Mouse (Mus musculus): ENCODE results near the gene Wdr25. TPM values are rescaled to one million over a fixed set of nuclear protein-coding genes. Genes with fewer than 3 reads are reported as not detected.

Gene Wdr25
- polyA plus RNA-seq, 1 experiment: 1.9 TPM

DNA sequence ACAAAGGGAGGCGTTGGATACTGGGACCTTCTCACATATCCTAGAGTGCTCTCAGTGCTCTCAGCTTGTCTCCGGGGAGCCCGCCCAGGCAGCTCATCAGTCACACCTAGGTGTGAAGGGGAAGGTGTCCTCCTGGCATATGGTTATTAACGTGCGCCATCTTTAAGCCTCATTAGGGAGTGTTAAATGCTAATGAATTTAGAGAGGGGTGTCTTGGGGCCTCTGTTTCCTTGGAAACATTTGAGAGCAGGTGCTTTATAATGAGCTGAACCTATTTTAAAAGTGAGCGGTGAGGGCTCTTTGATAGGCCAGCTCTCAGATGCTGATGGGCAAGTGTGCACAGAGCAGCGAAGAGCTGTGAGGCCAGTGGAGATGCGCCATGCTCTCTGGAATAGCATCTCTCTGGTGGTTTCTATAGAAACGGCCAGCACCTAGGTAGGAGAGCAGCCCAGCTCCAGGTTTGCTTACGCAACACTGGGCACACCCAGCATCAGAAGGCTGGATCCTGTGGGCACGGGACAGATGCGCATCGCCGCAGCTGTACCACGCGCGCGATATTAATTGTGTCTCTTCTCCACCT lies 116.7 kb downstream of the Wdr25 start:
- Histone ChIP-seq H3K27ac (replicated peaks; ENCODE audit: low read depth, low read length) (no peak overlapping the region), H3K4me1 (ENCODE audit: control insufficient read depth, insufficient read depth, insufficient read length, low read length) (no peaks in the 10 kb centered on the region), H3K4me3 (ENCODE audit: insufficient read depth, low read depth, low read length) (no peak overlapping the region)

- Histone ChIP-seq H3K27ac (replicated peaks; ENCODE audit: low read depth, low read length) (no peak overlapping the region), H3K4me1 (ENCODE audit: control insufficient read depth, insufficient read depth, insufficient read length, low read length) (no peaks in the 10 kb centered on the region), H3K4me3 (ENCODE audit: insufficient read depth, low read depth, low read length) (no peak overlapping the region)
Measured at GRCm38 (mm10) chr12:109022181-109022691, 128.8 kb downstream of the Wdr25 start.

DNA sequence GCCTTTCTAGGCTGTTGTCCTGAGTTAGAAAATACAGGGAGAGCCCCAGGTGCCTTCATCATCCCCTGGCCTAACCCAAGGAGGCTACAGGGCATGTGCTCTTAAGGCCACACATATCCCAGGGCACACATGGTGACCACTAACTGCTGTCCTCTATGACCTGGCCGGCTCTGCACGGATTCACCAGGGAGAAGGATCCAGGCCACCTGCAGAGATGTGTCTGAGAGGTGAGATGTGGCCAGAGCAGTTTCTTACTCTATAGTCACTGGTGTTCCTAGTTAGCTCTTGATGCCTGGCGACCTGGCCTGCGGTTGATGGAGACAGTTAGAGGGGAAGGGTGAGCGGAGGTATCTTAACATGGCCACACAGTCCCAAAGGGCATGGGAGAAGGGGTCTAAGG lies 129.5 kb downstream of the Wdr25 start:
- Histone ChIP-seq H3K27ac (replicated peaks; ENCODE audit: low read depth, low read length) (no peak overlapping the region), H3K4me3 (ENCODE audit: insufficient read depth, low read depth, low read length) (no peak overlapping the region), H3K4me1 (ENCODE audit: control insufficient read depth, insufficient read depth, insufficient read length, low read length) (no peaks in the 10 kb centered on the region)

DNA sequence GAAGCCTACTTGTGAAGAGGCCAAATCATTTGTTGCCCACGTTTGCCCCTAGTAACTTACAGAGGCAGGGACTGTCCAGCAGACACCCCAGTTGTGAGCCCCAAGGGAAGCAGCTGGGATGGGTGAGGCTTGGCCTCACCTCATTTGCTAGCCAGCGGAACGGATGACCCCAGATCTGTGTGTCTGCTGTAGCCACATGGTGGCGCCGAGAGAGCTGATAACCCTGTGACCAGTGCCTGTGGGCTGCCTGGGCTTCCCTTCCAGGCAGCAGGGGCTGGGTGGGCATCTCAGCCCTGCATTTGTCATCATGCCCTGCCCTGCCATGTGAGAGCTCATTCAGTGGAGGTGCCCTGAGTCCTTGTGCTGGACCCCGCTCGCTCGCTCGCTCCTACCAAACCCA lies 130.3 kb downstream of the Wdr25 start:
- Histone ChIP-seq H3K4me3 (ENCODE audit: insufficient read depth, low read depth, low read length) (no peak overlapping the region), H3K4me1 (ENCODE audit: control insufficient read depth, insufficient read depth, insufficient read length, low read length) (no peaks in the 10 kb centered on the region), H3K27ac (replicated peaks; ENCODE audit: low read depth, low read length) (no peak overlapping the region)

- Histone ChIP-seq H3K4me3 (ENCODE audit: insufficient read depth, low read depth, low read length) (no peak overlapping the region), H3K27ac (replicated peaks; ENCODE audit: low read depth, low read length) (no peak overlapping the region), H3K4me1 (ENCODE audit: control insufficient read depth, insufficient read depth, insufficient read length, low read length) (no peaks in the 10 kb centered on the region)
Measured at GRCm38 (mm10) chr12:109037026-109037425, 143.6 kb downstream of the Wdr25 start.

DNA sequence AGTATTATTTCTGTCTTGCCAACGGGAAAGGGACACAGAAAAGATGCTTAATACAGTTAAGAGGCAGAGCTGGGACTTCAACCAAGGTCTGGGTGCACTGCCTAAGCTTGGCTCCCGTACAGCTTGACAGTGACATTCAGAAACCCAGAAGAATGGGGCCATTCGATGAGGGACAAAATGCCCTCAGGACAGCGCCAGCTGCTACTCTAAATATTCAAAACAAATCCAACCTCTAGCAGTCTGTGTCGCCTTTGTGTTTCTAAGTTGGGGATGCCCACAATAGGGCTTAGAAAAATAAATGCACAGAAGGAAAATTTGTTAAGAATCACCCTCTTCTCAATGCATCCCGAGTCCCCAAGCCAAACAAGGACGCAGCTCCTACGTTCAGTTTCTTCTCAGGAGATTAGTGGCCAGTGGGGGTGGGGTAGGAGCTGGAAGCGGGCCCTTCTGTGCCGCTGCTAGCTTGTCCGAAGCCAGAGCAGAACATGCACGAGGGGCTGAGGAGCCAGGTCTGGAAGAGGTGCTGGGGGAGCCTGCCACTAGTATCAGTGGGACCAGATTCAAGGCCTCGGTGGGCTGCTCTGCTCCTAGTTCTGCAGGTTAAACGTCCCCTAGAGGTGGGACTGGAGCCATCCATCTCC lies 144.9 kb downstream of the Wdr25 start:
- H3K4me3 ChIP-seq (ENCODE audit: insufficient read depth, low read depth, low read length): no peak overlapping the region

DNA sequence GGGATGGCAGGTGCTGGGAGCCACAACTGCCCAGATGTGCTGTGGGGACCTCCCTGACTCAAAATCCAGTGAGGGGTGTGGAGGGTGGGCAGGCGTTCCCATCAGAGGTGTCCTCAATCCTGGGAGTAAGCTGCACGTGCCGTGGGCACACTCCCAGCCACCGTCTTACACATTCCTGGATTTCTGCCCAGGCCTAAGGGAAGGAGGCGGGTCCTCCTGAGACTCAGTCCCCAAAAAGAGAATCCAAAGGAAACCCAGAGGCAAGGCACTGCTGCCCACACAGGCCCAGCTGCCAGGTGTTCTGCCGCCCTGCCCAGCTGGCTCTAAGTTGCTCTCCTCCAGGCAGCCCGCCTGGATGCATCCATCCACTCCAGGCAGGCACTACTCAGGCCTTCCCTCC lies 145.9 kb downstream of the Wdr25 start:
- no peak overlapping the region for H3K4me3 ChIP-seq (ENCODE audit: insufficient read depth, low read depth, low read length)
- H3K4me1 ChIP-seq (ENCODE audit: control insufficient read depth, insufficient read depth, insufficient read length, low read length): no peaks in the 10 kb centered on the region
- no peak overlapping the region for H3K27ac ChIP-seq (replicated peaks; ENCODE audit: low read depth, low read length)

More for the DNA sequence above, 144.9 kb downstream of the Wdr25 start:
- H3K27ac ChIP-seq (replicated peaks; ENCODE audit: low read depth, low read length): no peak overlapping the region
- H3K4me1 ChIP-seq (ENCODE audit: control insufficient read depth, insufficient read depth, insufficient read length, low read length): no peaks in the 10 kb centered on the region

DNA sequence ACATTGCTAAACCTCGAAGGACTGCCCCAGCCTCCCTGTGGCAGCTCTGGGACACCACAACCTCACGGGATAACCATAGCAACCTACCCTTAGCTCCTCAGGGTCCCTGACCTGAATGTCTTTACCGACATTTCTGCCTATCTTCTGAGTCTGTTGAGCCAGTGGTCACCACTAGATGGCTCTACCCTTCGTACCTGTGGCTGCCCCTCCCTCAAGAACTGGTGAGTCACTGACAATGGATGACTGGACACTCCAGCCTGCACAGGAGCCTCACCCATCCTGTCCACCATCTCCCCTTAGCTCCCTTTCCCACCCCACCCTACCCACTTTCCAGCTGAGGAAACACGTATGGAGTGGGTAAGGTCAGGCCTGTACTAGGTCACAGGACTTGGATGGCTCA lies 151.1 kb downstream of the Wdr25 start:
- Histone ChIP-seq H3K27ac (replicated peaks; ENCODE audit: low read depth, low read length) (no peak overlapping the region), H3K4me3 (ENCODE audit: insufficient read depth, low read depth, low read length) (no peak overlapping the region), H3K4me1 (ENCODE audit: control insufficient read depth, insufficient read depth, insufficient read length, low read length) (no peaks in the 10 kb centered on the region)

DNA sequence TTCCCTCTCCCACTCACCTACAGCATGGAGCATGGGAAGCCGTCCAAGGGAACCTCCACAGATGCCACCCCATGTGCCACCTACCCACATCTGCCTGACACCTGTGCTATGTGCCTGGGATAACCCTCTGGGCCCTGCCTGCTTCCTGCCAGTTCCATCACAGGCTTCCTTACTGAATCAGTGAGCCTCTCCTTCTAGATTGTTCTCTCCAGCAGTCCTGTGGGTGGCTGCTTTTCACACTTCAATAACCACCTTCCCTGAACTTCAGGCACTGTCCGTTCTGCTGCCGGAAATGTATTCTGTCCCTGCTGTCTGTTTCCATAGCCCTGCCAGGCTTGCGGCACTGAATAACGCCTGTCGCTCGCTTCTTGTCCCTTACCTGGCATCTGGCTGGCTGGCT lies 152.2 kb downstream of the Wdr25 start:
- H3K27ac ChIP-seq (replicated peaks; ENCODE audit: low read depth, low read length): no peak overlapping the region
- H3K4me1 ChIP-seq (ENCODE audit: control insufficient read depth, insufficient read depth, insufficient read length, low read length): no peaks in the 10 kb centered on the region
- no peak overlapping the region for H3K4me3 ChIP-seq (ENCODE audit: insufficient read depth, low read depth, low read length)

GRCm38 (mm10) chr12:109049949-109050348 lies 156.5 kb downstream of the Wdr25 start:
- Histone ChIP-seq H3K27ac (replicated peaks; ENCODE audit: low read depth, low read length) (no peak overlapping the region), H3K4me3 (ENCODE audit: insufficient read depth, low read depth, low read length) (no peak overlapping the region), H3K4me1 (ENCODE audit: control insufficient read depth, insufficient read depth, insufficient read length, low read length) (no peaks in the 10 kb centered on the region)

DNA sequence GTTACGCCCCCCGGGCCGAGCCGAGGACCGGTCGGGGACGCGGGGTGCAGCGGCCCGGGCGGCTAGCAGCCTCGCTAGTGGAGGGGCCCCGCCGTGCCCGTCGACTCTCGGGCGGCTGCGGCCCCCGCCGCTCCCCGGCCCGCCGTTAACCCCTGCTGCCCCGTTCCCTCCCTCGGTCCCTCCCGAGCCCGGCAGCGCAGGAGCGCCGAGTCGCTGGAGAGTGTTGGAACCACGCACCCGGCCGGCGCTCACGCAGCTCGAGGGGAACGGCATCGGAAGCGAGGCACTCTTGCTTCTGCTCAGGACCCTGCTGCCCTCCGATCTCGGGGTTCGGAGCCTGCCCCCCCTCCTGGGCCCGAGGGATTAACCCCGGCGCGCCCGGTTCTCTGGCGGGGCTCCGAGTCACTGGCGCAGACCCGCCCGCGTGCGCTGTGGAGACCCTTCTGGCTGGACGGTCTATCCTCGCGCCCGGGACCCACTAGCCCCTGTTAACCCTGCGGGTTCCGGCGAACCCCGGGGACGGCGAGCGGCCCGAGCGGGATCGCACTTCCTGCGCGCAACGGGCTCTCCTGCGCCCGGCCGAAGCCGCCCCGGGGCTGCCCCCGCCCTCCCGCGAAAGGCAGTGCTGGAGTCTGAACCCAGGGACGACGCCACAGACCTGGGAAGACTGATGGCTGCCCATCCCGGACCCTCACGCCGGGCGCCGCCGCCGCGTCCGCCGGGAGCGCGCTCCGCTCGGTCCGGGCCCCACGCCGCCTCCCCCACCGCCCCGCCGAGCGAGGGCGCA lies 159.8 kb downstream of the Wdr25 start:
- Histone ChIP-seq H3K4me1 (ENCODE audit: control insufficient read depth, insufficient read depth, insufficient read length, low read length) (no peaks in the 10 kb centered on the region), H3K27ac (replicated peaks; ENCODE audit: low read depth, low read length) (no peak overlapping the region), H3K4me3 (ENCODE audit: insufficient read depth, low read depth, low read length) (peak overlapping the region; percentile 49)

DNA sequence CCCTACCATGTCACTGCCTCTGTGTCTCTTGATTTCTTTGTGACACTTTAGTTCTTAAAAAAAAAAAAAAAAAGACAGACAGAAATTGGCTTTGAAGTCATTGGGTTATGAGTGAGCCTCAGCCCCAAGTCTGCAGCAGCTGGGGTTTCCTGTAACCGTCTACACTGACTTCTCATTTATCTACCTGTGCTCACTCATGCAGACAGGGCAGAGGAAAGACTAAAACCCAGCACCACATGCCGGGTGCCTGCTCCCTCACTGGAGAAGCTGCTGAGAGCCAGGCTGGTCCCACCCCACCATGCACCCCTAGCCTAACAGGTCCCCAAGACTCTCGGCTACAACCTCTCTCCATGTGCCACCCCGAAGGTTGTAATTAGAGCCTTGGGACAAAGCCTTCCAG lies 164.3 kb downstream of the Wdr25 start:
- Histone ChIP-seq H3K27ac (replicated peaks; ENCODE audit: low read depth, low read length) (no peak overlapping the region), H3K4me1 (ENCODE audit: control insufficient read depth, insufficient read depth, insufficient read length, low read length) (no peaks in the 10 kb centered on the region)

GRCm38 (mm10) chr12:109058660-109059059 lies 165.2 kb downstream of the Wdr25 start:
- no peak overlapping the region for H3K4me3 ChIP-seq (ENCODE audit: insufficient read depth, low read depth, low read length)

More for the DNA sequence above, 164.3 kb downstream of the Wdr25 start:
- no peak overlapping the region for H3K4me3 ChIP-seq (ENCODE audit: insufficient read depth, low read depth, low read length)

GRCm38 (mm10) chr12:109067561-109068135 lies 174.2 kb downstream of the Wdr25 start:
- Histone ChIP-seq H3K27ac (replicated peaks; ENCODE audit: low read depth, low read length) (no peak overlapping the region), H3K4me3 (ENCODE audit: insufficient read depth, low read depth, low read length) (peak overlapping the region; percentile 51), H3K4me1 (ENCODE audit: control insufficient read depth, insufficient read depth, insufficient read length, low read length) (no peaks in the 10 kb centered on the region)

More at GRCm38 (mm10) chr12:109058660-109059059, 165.2 kb downstream of the Wdr25 start:
- no peak overlapping the region for H3K27ac ChIP-seq (replicated peaks; ENCODE audit: low read depth, low read length)
- no peaks in the 10 kb centered on the region for H3K4me1 ChIP-seq (ENCODE audit: control insufficient read depth, insufficient read depth, insufficient read length, low read length)

DNA sequence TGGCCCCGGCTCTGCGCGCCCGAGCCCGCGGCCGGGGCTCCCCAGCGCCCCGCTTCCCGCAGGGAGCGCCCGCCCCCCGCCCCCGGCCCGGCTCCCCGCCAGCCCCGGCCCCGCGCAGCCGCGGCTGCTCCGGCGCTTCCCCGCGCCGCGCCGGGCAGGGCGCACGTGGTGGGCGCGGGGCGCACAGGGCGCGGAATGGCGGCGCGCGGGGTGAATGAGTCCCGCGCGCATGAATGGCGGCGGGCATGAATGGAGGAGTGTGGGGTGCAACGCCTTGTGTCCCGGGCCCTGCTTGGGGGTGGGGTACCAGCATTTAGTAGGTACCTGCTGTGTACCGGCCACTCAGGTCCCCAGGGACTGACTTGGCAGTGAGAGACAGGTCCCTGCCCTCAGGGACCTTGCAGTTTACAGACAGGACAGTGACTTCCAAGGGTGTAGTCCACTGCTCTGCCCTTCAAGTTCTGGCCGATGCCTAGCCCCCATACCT lies 174.8 kb downstream of the Wdr25 start, which contains the start of gene Begain:
Begain (minus strand) TSS at position 51 of the 487 bp plus-strand sequence.
- no peaks in the 10 kb centered on the region for H3K4me1 ChIP-seq (ENCODE audit: control insufficient read depth, insufficient read depth, insufficient read length, low read length)
- no peak within 1 kb of the TSS for H3K27ac ChIP-seq (replicated peaks; ENCODE audit: low read depth, low read length)
- peak within 1 kb of the TSS; percentile 51 for H3K4me3 ChIP-seq (ENCODE audit: insufficient read depth, low read depth, low read length)
